Comparison of ENCODE assay signal across 24 mouse cellular contexts in the genomic region with DNA sequence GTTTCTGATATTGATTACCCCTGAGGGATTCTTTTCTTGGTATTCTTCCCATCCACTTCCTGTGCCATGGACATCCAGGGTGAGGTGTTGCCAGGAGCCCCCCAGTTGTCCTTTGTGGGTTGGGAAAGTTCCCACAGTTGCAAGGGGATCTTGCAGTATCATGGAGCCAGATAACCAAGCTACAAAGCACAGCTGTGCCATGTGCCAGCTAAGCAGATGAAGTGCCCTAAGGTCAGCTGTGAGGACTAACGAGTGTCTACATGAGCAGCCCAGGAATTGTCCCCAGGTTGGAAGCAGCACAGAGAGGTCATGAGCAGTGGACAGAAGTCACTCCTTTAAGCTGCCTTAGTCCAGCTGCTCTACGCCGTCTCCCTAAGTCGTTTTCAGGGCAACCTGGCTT. TPM values are rescaled to one million over a fixed set of nuclear protein-coding genes. Genes with fewer than 3 reads are reported as not detected.
DNase-seq lines count a peak whose midpoint lies in the region; ATAC-seq and TF ChIP-seq lines count a peak whose summit lies in the region.
"Had no signal": no experiment of that assay in that cellular context is flagged by ENCODE, and none has a peak within 500 bp of the region (broad histone marks: within the 10 kb centered on the region; RNA-seq: fewer than 3 reads in every experiment).

No protein-coding gene starts in this region.

- peak overlapping the region; percentile 34; the same call in 1 of the 2 replicates for H3K27ac ChIP-seq in embryonic facial prominence, embryonic 15.5 days (replicated peaks)
- no peak overlapping the region for H3K27ac ChIP-seq in embryonic facial prominence, embryonic 10.5 days (replicated peaks)
- H3K27ac ChIP-seq in midbrain, embryonic 11.5 days (ENCODE audit: low read depth, low read length), result no peak overlapping the region
- H3K27ac ChIP-seq in midbrain, embryonic 10.5 days (replicated peaks), result no peak overlapping the region
- no peak overlapping the region for H3K27ac ChIP-seq in stomach, postnatal 0 days (replicated peaks)
- H3K27ac ChIP-seq: embryonic facial prominence, embryonic 12.5 days; forebrain, embryonic 13.5 days; forebrain, embryonic 15.5 days had no signal

- H3K36me3 ChIP-seq in embryonic facial prominence, embryonic 15.5 days, result peaks cover 41% of the 10 kb centered on the region
- H3K36me3 ChIP-seq in embryonic facial prominence, embryonic 10.5 days (replicated peaks), result peaks cover 69% of the 10 kb centered on the region
- peaks cover 21% of the 10 kb centered on the region; the same call in 1 of the 2 replicates for H3K36me3 ChIP-seq in midbrain, embryonic 11.5 days (ENCODE audit: control insufficient read depth, insufficient read depth, low read length)
- H3K36me3 ChIP-seq in midbrain, embryonic 10.5 days, result peaks cover 71% of the 10 kb centered on the region
- peaks cover 5% of the 10 kb centered on the region for H3K36me3 ChIP-seq in myocyte (ENCODE audit: control insufficient read depth, insufficient read depth)
- peaks cover 4% of the 10 kb centered on the region for H3K36me3 ChIP-seq in stomach, postnatal 0 days (ENCODE audit: control insufficient read depth, insufficient read depth, low read length)

- H3K9ac ChIP-seq in embryonic facial prominence, embryonic 15.5 days, result no peak overlapping the region
- no peak overlapping the region for H3K9ac ChIP-seq in midbrain, embryonic 11.5 days (ENCODE audit: low read length)
- no peak overlapping the region for H3K9ac ChIP-seq in stomach, postnatal 0 days (ENCODE audit: low read length)
- H3K9ac ChIP-seq: embryonic facial prominence, embryonic 12.5 days; forebrain, embryonic 13.5 days; forebrain, embryonic 15.5 days; forebrain, postnatal 0 days had no signal

- no peak for TF ChIP-seq CTCF in stomach, postnatal 0 days (IDR thresholded peaks at IDR 0.05; ENCODE audit: low read depth)

- TF ChIP-seq POLR2A in myocyte (IDR thresholded peaks at IDR 0.05; ENCODE audit: insufficient read length, low read depth), result no peak

- ATAC-seq in embryonic facial prominence, embryonic 15.5 days (ENCODE audit: insufficient number of reproducible peaks, low FRiP score, low TSS enrichment, low read depth), result no peak
- no peak for ATAC-seq in midbrain, embryonic 11.5 days (ENCODE audit: low FRiP score)
- ATAC-seq in stomach, postnatal 0 days (ENCODE audit: low FRiP score, low TSS enrichment), result no peak
- ATAC-seq: CD4-positive, CD25-positive, alpha-beta regulatory T cell, adult 4 months; forebrain, embryonic 13.5 days; forebrain, embryonic 15.5 days; forebrain, postnatal 0 days had no signal

- DNase-seq in embryonic facial prominence, embryonic 10.5 days (ENCODE audit: low spot score), result no peak
- peak; percentile 39 for DNase-seq in midbrain, embryonic 11.5 days (ENCODE audit: low spot score, missing footprints)
- no peak for DNase-seq in midbrain, embryonic 10.5 days (ENCODE audit: low spot score)
- DNase-seq in stomach, postnatal 0 days (ENCODE audit: low spot score), result no peak
- DNase-seq: adrenal gland, adult 2 months; adrenal gland, postnatal 10 days; adrenal gland, postnatal 25 days; B cell, adult 2 months; cerebellum, adult 11 months; cerebellum, adult 18-20 months; cerebellum, adult 8-10 months; cerebellum, adult 9-11 months; cerebellum, postnatal 36 days; embryo, embryonic 11 days; forebrain, postnatal 0 days had no signal

- no peak overlapping the region for H3K4me3 ChIP-seq in embryonic facial prominence, embryonic 15.5 days (replicated peaks)
- no peak overlapping the region for H3K4me3 ChIP-seq in embryonic facial prominence, embryonic 10.5 days
- no peak overlapping the region for H3K4me3 ChIP-seq in midbrain, embryonic 11.5 days (ENCODE audit: low read depth, low read length)
- H3K4me3 ChIP-seq in midbrain, embryonic 10.5 days, result no peak overlapping the region
- no peak overlapping the region for H3K4me3 ChIP-seq in myocyte
- H3K4me3 ChIP-seq in stomach, postnatal 0 days (ENCODE audit: low read depth, low read length), result no peak overlapping the region
- H3K4me3 ChIP-seq: embryonic facial prominence, embryonic 12.5 days; erythroblast, embryonic 14.5 days; forebrain, embryonic 13.5 days; forebrain, embryonic 15.5 days had no signal

- TF ChIP-seq EP300 in stomach, postnatal 0 days (optimal IDR thresholded peaks at IDR 0.05), result no peak

- H3K79me2 ChIP-seq in myocyte (ENCODE audit: control insufficient read depth, insufficient read depth), result no peaks in the 10 kb centered on the region

- 76% methylated on average over 4 of the region's 4 CpGs for WGBS in embryonic facial prominence, embryonic 15.5 days
- 75% methylated on average over 4 of the region's 4 CpGs for WGBS in embryonic facial prominence, embryonic 10.5 days
- 92% methylated on average over 4 of the region's 4 CpGs for WGBS in midbrain, embryonic 11.5 days
- WGBS in midbrain, embryonic 10.5 days, result 84% methylated on average over 4 of the region's 4 CpGs
- 75% methylated on average over 4 of the region's 4 CpGs for WGBS in stomach, postnatal 0 days

- H3K9me3 ChIP-seq in embryonic facial prominence, embryonic 15.5 days (replicated peaks), result no peaks in the 10 kb centered on the region
- H3K9me3 ChIP-seq in embryonic facial prominence, embryonic 10.5 days, result no peaks in the 10 kb centered on the region
- H3K9me3 ChIP-seq in midbrain, embryonic 11.5 days (ENCODE audit: control insufficient read depth, low read length), result no peaks in the 10 kb centered on the region
- no peaks in the 10 kb centered on the region for H3K9me3 ChIP-seq in midbrain, embryonic 10.5 days (replicated peaks)
- H3K9me3 ChIP-seq in stomach, postnatal 0 days (ENCODE audit: control insufficient read depth, low read length), result no peaks in the 10 kb centered on the region
- H3K9me3 ChIP-seq: embryonic facial prominence, embryonic 12.5 days; forebrain, embryonic 13.5 days; forebrain, embryonic 15.5 days; G1E had no signal

- H3K4me2 ChIP-seq in embryonic facial prominence, embryonic 15.5 days (replicated peaks), result no peak overlapping the region
- no peak overlapping the region for H3K4me2 ChIP-seq in midbrain, embryonic 11.5 days
- H3K4me2 ChIP-seq in myocyte (ENCODE audit: low read depth), result no peak overlapping the region
- H3K4me2 ChIP-seq in stomach, postnatal 0 days (replicated peaks; ENCODE audit: low read depth), result no peak overlapping the region
- H3K4me2 ChIP-seq: embryonic facial prominence, embryonic 12.5 days; forebrain, embryonic 13.5 days; forebrain, embryonic 15.5 days had no signal

- no peaks in the 10 kb centered on the region for H3K27me3 ChIP-seq in embryonic facial prominence, embryonic 15.5 days
- no peaks in the 10 kb centered on the region for H3K27me3 ChIP-seq in embryonic facial prominence, embryonic 10.5 days (replicated peaks; ENCODE audit: low read depth, poor library complexity, severe bottlenecking)
- no peaks in the 10 kb centered on the region for H3K27me3 ChIP-seq in midbrain, embryonic 11.5 days (ENCODE audit: control insufficient read depth, insufficient read depth, low read length)
- H3K27me3 ChIP-seq in midbrain, embryonic 10.5 days (ENCODE audit: low read depth, poor library complexity, severe bottlenecking), result no peaks in the 10 kb centered on the region
- H3K27me3 ChIP-seq in myocyte (ENCODE audit: control insufficient read depth, insufficient read depth, insufficient read length), result no peaks in the 10 kb centered on the region
- H3K27me3 ChIP-seq in stomach, postnatal 0 days (ENCODE audit: control insufficient read depth, insufficient read depth, low read length), result no peaks in the 10 kb centered on the region
- H3K27me3 ChIP-seq: CH12.LX; embryonic facial prominence, embryonic 12.5 days; forebrain, embryonic 13.5 days; forebrain, embryonic 15.5 days had no signal

- H3K4me1 ChIP-seq in embryonic facial prominence, embryonic 15.5 days, result 0 out of 2 replicates have a peak, but pooled peaks cover 18% of the 10 kb centered on the region
- 0 out of 2 replicates have a peak, but pooled peaks cover 3% of the 10 kb centered on the region for H3K4me1 ChIP-seq in embryonic facial prominence, embryonic 10.5 days
- H3K4me1 ChIP-seq in midbrain, embryonic 11.5 days (ENCODE audit: control insufficient read depth, insufficient read depth, low read length), result no peaks in the 10 kb centered on the region
- no peaks in the 10 kb centered on the region for H3K4me1 ChIP-seq in midbrain, embryonic 10.5 days
- no peaks in the 10 kb centered on the region for H3K4me1 ChIP-seq in stomach, postnatal 0 days (replicated peaks; ENCODE audit: control insufficient read depth, insufficient read depth)
- H3K4me1 ChIP-seq: embryonic facial prominence, embryonic 12.5 days; forebrain, embryonic 13.5 days; forebrain, embryonic 15.5 days had no signal

- no peak overlapping the region for H3ac ChIP-seq in myocyte (ENCODE audit: control insufficient read depth, insufficient read length)

RNA-seq across cellular contexts. Expression of gene Lsm3, which starts 9.8 kb away (rescaled TPM):
- polyA plus RNA-seq in embryonic facial prominence, embryonic 15.5 days (2015; fragmentation: Nextera tagmentation; extraction: Ambion mirVana), result 220 and 227 TPM in 2 replicates
- polyA plus RNA-seq in embryonic facial prominence, embryonic 10.5 days (2016; fragmentation: Nextera tagmentation; extraction: Ambion mirVana), result 444 and 453 TPM in 2 replicates
- polyA plus RNA-seq in midbrain, embryonic 11.5 days (2014; fragmentation: Nextera tagmentation; extraction: Ambion mirVana), result 285 and 305 TPM in 2 replicates
- 341 and 391 TPM in 2 replicates for polyA plus RNA-seq in midbrain, embryonic 10.5 days (2016; fragmentation: Nextera tagmentation; extraction: Ambion mirVana)
- polyA plus RNA-seq in myocyte (2012; fragmentation: generic; extraction: Trizol), result 69.5 TPM
- polyA plus RNA-seq in stomach, postnatal 0 days (2015; fragmentation: Nextera tagmentation; extraction: Ambion mirVana), result 107 and 121 TPM in 2 replicates

RNA-seq across cellular contexts. Expression of gene Xpc, which starts 9.9 kb away (rescaled TPM):
- polyA plus RNA-seq in embryonic facial prominence, embryonic 15.5 days (2015; fragmentation: Nextera tagmentation; extraction: Ambion mirVana), result 17.5 and 19.7 TPM in 2 replicates
- polyA plus RNA-seq in embryonic facial prominence, embryonic 10.5 days (2016; fragmentation: Nextera tagmentation; extraction: Ambion mirVana), result 26.7 and 27.3 TPM in 2 replicates
- 21.6 and 23.2 TPM in 2 replicates for polyA plus RNA-seq in midbrain, embryonic 11.5 days (2014; fragmentation: Nextera tagmentation; extraction: Ambion mirVana)
- polyA plus RNA-seq in midbrain, embryonic 10.5 days (2016; fragmentation: Nextera tagmentation; extraction: Ambion mirVana), result 22.8 and 24.3 TPM in 2 replicates
- polyA plus RNA-seq in myocyte (2012; fragmentation: generic; extraction: Trizol), result 7.4 TPM
- polyA plus RNA-seq in stomach, postnatal 0 days (2015; fragmentation: Nextera tagmentation; extraction: Ambion mirVana), result 8.9 and 9.3 TPM in 2 replicates

RNA-seq across cellular contexts. Expression of gene Tmem43, which starts 52.0 kb away (rescaled TPM):
- 65.7 and 69.6 TPM in 2 replicates for polyA plus RNA-seq in embryonic facial prominence, embryonic 15.5 days (2015; fragmentation: Nextera tagmentation; extraction: Ambion mirVana)
- polyA plus RNA-seq in embryonic facial prominence, embryonic 10.5 days (2016; fragmentation: Nextera tagmentation; extraction: Ambion mirVana), result 62.5 and 66.1 TPM in 2 replicates
- polyA plus RNA-seq in midbrain, embryonic 11.5 days (2014; fragmentation: Nextera tagmentation; extraction: Ambion mirVana), result 66.3 and 68.9 TPM in 2 replicates
- polyA plus RNA-seq in midbrain, embryonic 10.5 days (2016; fragmentation: Nextera tagmentation; extraction: Ambion mirVana), result 72.0 and 74.8 TPM in 2 replicates
- 84.1 TPM for polyA plus RNA-seq in myocyte (2012; fragmentation: generic; extraction: Trizol)
- 72.0 and 72.6 TPM in 2 replicates for polyA plus RNA-seq in stomach, postnatal 0 days (2015; fragmentation: Nextera tagmentation; extraction: Ambion mirVana)

RNA-seq across cellular contexts. Expression of gene Chchd4, which starts 52.2 kb away (rescaled TPM):
- 22.2 and 22.3 TPM in 2 replicates for polyA plus RNA-seq in embryonic facial prominence, embryonic 15.5 days (2015; fragmentation: Nextera tagmentation; extraction: Ambion mirVana)
- polyA plus RNA-seq in embryonic facial prominence, embryonic 10.5 days (2016; fragmentation: Nextera tagmentation; extraction: Ambion mirVana), result 35.3 and 38.2 TPM in 2 replicates
- polyA plus RNA-seq in midbrain, embryonic 11.5 days (2014; fragmentation: Nextera tagmentation; extraction: Ambion mirVana), result 25.3 and 26.7 TPM in 2 replicates
- 30.7 and 34.3 TPM in 2 replicates for polyA plus RNA-seq in midbrain, embryonic 10.5 days (2016; fragmentation: Nextera tagmentation; extraction: Ambion mirVana)
- polyA plus RNA-seq in myocyte (2012; fragmentation: generic; extraction: Trizol), result 13.1 TPM
- 14.7 TPM in 2 replicates for polyA plus RNA-seq in stomach, postnatal 0 days (2015; fragmentation: Nextera tagmentation; extraction: Ambion mirVana)
